Mouse (Mus musculus): ENCODE data around the gene Gm47996.

DNA sequence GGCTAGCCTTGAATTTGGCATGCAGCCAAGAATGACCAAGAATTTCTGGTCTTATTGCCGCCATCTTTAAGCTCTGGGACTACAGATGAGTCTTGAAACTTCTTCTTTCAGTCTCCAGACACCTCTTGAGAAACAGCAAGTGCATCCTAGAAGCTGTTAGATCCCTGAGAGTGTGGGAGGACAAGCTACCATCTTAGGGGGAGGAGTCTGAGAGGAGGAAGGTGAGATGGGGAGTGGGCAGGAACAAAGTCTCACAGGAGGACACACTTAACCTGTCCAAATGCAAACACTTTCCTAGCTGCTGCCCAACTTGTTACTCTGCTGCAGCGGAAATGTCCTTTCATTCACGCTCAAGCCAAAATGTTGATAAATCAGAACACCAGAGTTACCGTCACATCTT is 34.8 kb downstream of the Gm47996 start:
- TF ChIP-seq ZNF384 (IDR thresholded peaks at IDR 0.05; ENCODE audit: low read depth, low read length) (no peak), CHD2 (IDR thresholded peaks at IDR 0.05; ENCODE audit: low read depth, low read length) (no peak), ZC3H11A (IDR thresholded peaks at IDR 0.05; ENCODE audit: borderline replicate concordance, low read depth, low read length) (no peak), MAFK (IDR thresholded peaks at IDR 0.05; ENCODE audit: insufficient read depth, low read depth, low read length) (no peak)

Data from ES-E14 (cell line).